Mouse (Mus musculus): ENCODE results near the gene Ctsq. TPM values are rescaled to one million over a fixed set of nuclear protein-coding genes. Genes with fewer than 3 reads are reported as not detected.
"Not testable (repeated sequence)": the region's sequence is repeated elsewhere in the genome, so short reads cannot be mapped to it uniquely, and the experiment has no call there.

The Ctsq gene
- polyA plus RNA-seq (2012; rRNA removed) = not detected in 2 replicates

- Histone ChIP-seq H3K4me1 (ENCODE audit: control insufficient read depth, insufficient read depth, low read length) (no peaks in the 10 kb centered on the region), H3K4me3 (replicated peaks; ENCODE audit: extremely low read depth, low read depth, low read length) (no peak within 1 kb of the TSS)
- TF ChIP-seq CTCF (IDR thresholded peaks at IDR 0.05; ENCODE audit: insufficient read depth, low read length) = no peak
- no peak for TF ChIP-seq POLR2A (IDR thresholded peaks at IDR 0.05; ENCODE audit: borderline replicate concordance, extremely low read depth, low read depth, low read length)
- DNase-seq = no peak
- 48% methylated on average over 3 of the region's 3 CpGs for WGBS
Measured at GRCm38 (mm10) chr13:61040531-61040930, at the start of gene Ctsq. Gene Ctsq (minus strand): TSS chr13:61040631.

GRCm38 (mm10) chr13:61022785-61023184, 17.6 kb downstream of the Ctsq start:
- 81% methylated on average over 3 of the region's 3 CpGs for WGBS

GRCm38 (mm10) chr13:61021844-61022243, 18.6 kb downstream of the Ctsq start:
- DNase-seq = no peak
- 83% methylated on average over 6 of the region's 6 CpGs for WGBS
- TF ChIP-seq CTCF (IDR thresholded peaks at IDR 0.05; ENCODE audit: insufficient read depth, low read length) = no peak
- no peak for TF ChIP-seq POLR2A (IDR thresholded peaks at IDR 0.05; ENCODE audit: borderline replicate concordance, extremely low read depth, low read depth, low read length)
- H3K4me1 ChIP-seq (ENCODE audit: control insufficient read depth, insufficient read depth, low read length) = no peaks in the 10 kb centered on the region
- H3K4me3 ChIP-seq (replicated peaks; ENCODE audit: extremely low read depth, low read depth, low read length) = no peak overlapping the region

More at GRCm38 (mm10) chr13:61022785-61023184, 17.6 kb downstream of the Ctsq start:
- TF ChIP-seq POLR2A (IDR thresholded peaks at IDR 0.05; ENCODE audit: borderline replicate concordance, extremely low read depth, low read depth, low read length) (no peak), CTCF (IDR thresholded peaks at IDR 0.05; ENCODE audit: insufficient read depth, low read length) (no peak)
- Histone ChIP-seq H3K4me1 (ENCODE audit: control insufficient read depth, insufficient read depth, low read length) (no peaks in the 10 kb centered on the region), H3K4me3 (replicated peaks; ENCODE audit: extremely low read depth, low read depth, low read length) (no peak overlapping the region)
- no peak for DNase-seq

- no peak for DNase-seq
- WGBS = 68% methylated on average over 4 of the region's 4 CpGs
- Histone ChIP-seq H3K4me1 (ENCODE audit: control insufficient read depth, insufficient read depth, low read length) (no peaks in the 10 kb centered on the region), H3K4me3 (replicated peaks; ENCODE audit: extremely low read depth, low read depth, low read length) (no peak overlapping the region)
- TF ChIP-seq CTCF (IDR thresholded peaks at IDR 0.05; ENCODE audit: insufficient read depth, low read length) = no peak
- no peak for TF ChIP-seq POLR2A (IDR thresholded peaks at IDR 0.05; ENCODE audit: borderline replicate concordance, extremely low read depth, low read depth, low read length)
Measured at GRCm38 (mm10) chr13:61010171-61010570, 30.3 kb downstream of the Ctsq start.

- 61% methylated on average over 3 of the region's 3 CpGs for WGBS
- TF ChIP-seq CTCF (IDR thresholded peaks at IDR 0.05; ENCODE audit: insufficient read depth, low read length) = no peak
- H3K4me3 ChIP-seq (replicated peaks; ENCODE audit: extremely low read depth, low read depth, low read length) = no peak within 1 kb of the TSS
- H3K4me1 ChIP-seq (ENCODE audit: control insufficient read depth, insufficient read depth, low read length) = no peaks in the 10 kb centered on the region
- no peak for DNase-seq
Measured at GRCm38 (mm10) chr13:61005859-61006258, 34.6 kb downstream of the Ctsq start, which contains the start of gene Ctsj. Gene Ctsj (minus strand): TSS chr13:61005959.

GRCm38 (mm10) chr13:60997600-60997999, 42.8 kb downstream of the Ctsq start:
- H3K4me3 ChIP-seq (replicated peaks; ENCODE audit: extremely low read depth, low read depth, low read length) = no peak overlapping the region
- no peak for TF ChIP-seq CTCF (IDR thresholded peaks at IDR 0.05; ENCODE audit: insufficient read depth, low read length)
- no peak for TF ChIP-seq POLR2A (IDR thresholded peaks at IDR 0.05; ENCODE audit: borderline replicate concordance, extremely low read depth, low read depth, low read length)
- DNase-seq = no peak
- no peaks in the 10 kb centered on the region for H3K4me1 ChIP-seq (ENCODE audit: control insufficient read depth, insufficient read depth, low read length)
- WGBS = 42% methylated on average over 2 of the region's 2 CpGs

- 69% methylated on average over 5 of the region's 5 CpGs for WGBS
- H3K4me3 ChIP-seq (replicated peaks; ENCODE audit: extremely low read depth, low read depth, low read length); DNase-seq; H3K4me1 ChIP-seq (ENCODE audit: control insufficient read depth, insufficient read depth, low read length): not testable (repeated sequence)
Measured at GRCm38 (mm10) chr13:60986915-60987314, 53.5 kb downstream of the Ctsq start.

Other genes with a start within 250 kb of the Ctsq start
- gene Ctsll3, start 237.8 kb downstream of the Ctsq start, polyA plus RNA-seq (2012; rRNA removed) = not detected in 2 replicates
- gene 4930486L24Rik, start 176.2 kb downstream of the Ctsq start, polyA plus RNA-seq (2012; rRNA removed) = not detected in 2 replicates
- 0.67 and 0.84 TPM in 2 replicates for gene Gm49392, start 143.7 kb downstream of the Ctsq start, polyA plus RNA-seq (2012; rRNA removed)
- gene Ctla2b, start 143.2 kb downstream of the Ctsq start, polyA plus RNA-seq (2012; rRNA removed) = 3.2 and 4.1 TPM in 2 replicates
- gene Tpbpb, start 135.8 kb downstream of the Ctsq start, polyA plus RNA-seq (2012; rRNA removed) = not detected in 2 replicates
- gene Gm49393, start 105.0 kb downstream of the Ctsq start, polyA plus RNA-seq (2012; rRNA removed) = not detected in 2 replicates
- 4.5 and 4.8 TPM in 2 replicates for gene Gm49391, start 104.1 kb downstream of the Ctsq start, polyA plus RNA-seq (2012; rRNA removed)
- 49.0 and 60.9 TPM in 2 replicates for gene Ctla2a, start 104.0 kb downstream of the Ctsq start, polyA plus RNA-seq (2012; rRNA removed)
- not detected in 2 replicates for gene Tpbpa, start 98.6 kb downstream of the Ctsq start, polyA plus RNA-seq (2012; rRNA removed)
- gene Ctsj, start 34.7 kb downstream of the Ctsq start, polyA plus RNA-seq (2012; rRNA removed) = not detected in 2 replicates
- not detected in 2 replicates for gene Ctsr, start 123.6 kb upstream of the Ctsq start, polyA plus RNA-seq (2012; rRNA removed)
- gene Cts6, start 162.8 kb upstream of the Ctsq start, polyA plus RNA-seq (2012; rRNA removed) = not detected in 2 replicates
- gene Cts8, start 214.7 kb upstream of the Ctsq start, polyA plus RNA-seq (2012; rRNA removed) = not detected in 2 replicates
- not detected in 2 replicates for gene Gm49398, start 248.2 kb upstream of the Ctsq start, polyA plus RNA-seq (2012; rRNA removed)

Data from lung, adult 2 months (tissue).